Mouse (Mus musculus) cerebellum, adult 11-12 months (tissue): Measurements from ENCODE around the gene Vps45.
"Not testable (repeated sequence)": the region's sequence is repeated elsewhere in the genome, so short reads cannot be mapped to it uniquely, and the experiment has no call there.

Experiments used
- DNase-seq: peaks from one replicate; pipeline ENCODE4 v3.0.0; 2022

Gene Vps45

GRCm38 (mm10) chr3:95965518-95966451 lies 92.5 kb downstream of the Vps45 start:
- peak; percentile 64 for DNase-seq

- DNase-seq, result no peak
Observed at GRCm38 (mm10) chr3:95963681-95964080, 94.6 kb downstream of the Vps45 start.

GRCm38 (mm10) chr3:95963230-95963629 lies 95.0 kb downstream of the Vps45 start:
- no peak for DNase-seq

- DNase-seq, result not testable (repeated sequence)
Observed at GRCm38 (mm10) chr3:95962182-95962581, 96.1 kb downstream of the Vps45 start.

GRCm38 (mm10) chr3:95959807-95960206 lies 98.5 kb downstream of the Vps45 start:
- no peak for DNase-seq

GRCm38 (mm10) chr3:95959082-95959481 lies 99.2 kb downstream of the Vps45 start:
- DNase-seq, result no peak

GRCm38 (mm10) chr3:95957359-95958148 lies 100.7 kb downstream of the Vps45 start:
- no peak for DNase-seq

- DNase-seq, result no peak
Observed at GRCm38 (mm10) chr3:95955318-95955717, 102.9 kb downstream of the Vps45 start.

GRCm38 (mm10) chr3:95954648-95955173 lies 103.6 kb downstream of the Vps45 start:
- DNase-seq, result not testable (repeated sequence)

- DNase-seq, result no peak
Observed at GRCm38 (mm10) chr3:95953522-95953921, 104.7 kb downstream of the Vps45 start.

- DNase-seq, result no peak
Observed at GRCm38 (mm10) chr3:95953023-95953422, 105.2 kb downstream of the Vps45 start.

- DNase-seq, result not testable (repeated sequence)
Observed at GRCm38 (mm10) chr3:95951566-95951965, 106.7 kb downstream of the Vps45 start.

GRCm38 (mm10) chr3:95950763-95951551 lies 107.3 kb downstream of the Vps45 start:
- peak; percentile 95 for DNase-seq
